Mouse (Mus musculus): ENCODE results near the gene Kcnk1.

The Kcnk1 gene

DNA sequence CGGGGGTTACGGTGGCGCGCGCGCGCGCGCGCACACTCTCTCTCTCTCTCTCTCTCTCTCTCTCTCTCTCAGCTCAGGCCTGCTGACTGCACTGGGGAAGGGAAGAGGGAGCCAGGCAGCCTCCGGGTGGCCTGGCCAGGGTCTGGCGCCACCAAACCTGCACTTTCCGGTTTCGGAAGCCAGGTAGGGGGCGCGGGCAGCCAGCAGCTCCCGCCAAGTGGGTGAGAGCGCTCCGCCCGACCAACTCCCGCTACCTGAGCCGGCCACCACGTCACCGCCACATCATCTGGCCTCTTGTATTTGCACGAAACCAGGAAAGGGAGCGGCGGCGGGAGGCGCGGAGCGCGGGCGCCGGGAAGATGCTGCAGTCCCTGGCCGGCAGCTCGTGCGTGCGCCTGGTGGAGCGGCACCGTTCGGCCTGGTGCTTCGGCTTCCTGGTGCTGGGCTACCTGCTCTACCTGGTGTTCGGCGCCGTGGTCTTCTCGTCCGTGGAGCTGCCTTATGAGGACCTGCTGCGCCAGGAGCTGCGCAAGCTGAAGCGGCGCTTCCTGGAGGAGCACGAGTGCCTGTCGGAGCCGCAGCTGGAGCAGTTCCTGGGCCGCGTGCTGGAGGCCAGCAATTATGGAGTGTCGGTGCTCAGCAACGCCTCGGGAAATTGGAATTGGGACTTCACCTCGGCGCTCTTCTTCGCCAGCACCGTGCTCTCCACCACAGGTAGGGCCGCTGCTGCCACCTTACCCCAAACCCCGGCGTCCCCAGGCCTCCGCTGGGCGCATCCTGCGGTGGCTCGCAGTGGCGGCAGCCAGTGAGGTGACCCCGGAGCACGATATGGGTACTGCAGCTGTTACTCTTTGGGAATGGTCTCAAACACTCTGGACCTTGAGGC is at the start of gene Kcnk1:
TSS of gene Kcnk1 (plus strand) at position 70 of the 886 bp plus-strand sequence.
- DNase-seq (ENCODE audit: low read depth, low spot score) = no peak

DNA sequence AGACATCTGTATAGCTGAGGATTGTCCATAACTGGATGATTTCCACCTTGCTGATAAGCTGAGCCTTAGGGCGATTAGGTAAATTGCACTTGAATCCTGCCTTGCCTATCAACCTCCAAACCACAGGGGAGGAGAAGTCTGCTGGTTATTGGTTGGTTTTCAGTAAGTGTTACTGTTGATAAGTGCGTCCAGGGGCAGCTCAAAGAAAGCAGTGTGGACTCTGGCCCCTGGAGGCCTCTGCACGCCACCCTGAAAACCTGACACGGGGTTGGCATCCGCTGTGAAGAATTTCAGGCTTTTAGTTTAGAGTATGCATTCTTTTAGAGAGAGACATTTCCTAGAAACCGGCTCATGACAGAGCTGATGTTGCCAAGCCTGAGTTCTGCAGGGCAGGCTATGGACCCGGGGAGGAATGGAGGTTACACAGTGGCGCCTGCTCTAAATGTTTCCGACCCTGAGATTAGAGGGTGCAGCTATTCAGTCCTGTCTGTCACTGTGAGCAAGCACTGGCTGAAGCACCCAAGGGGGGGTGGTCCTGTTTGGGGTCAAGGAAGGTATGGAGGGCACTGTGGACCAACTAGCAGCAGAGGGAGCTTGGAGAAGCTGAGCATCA is 46.2 kb upstream of the Kcnk1 start:
- DNase-seq (ENCODE audit: low read depth, low spot score) = no peak

DNA sequence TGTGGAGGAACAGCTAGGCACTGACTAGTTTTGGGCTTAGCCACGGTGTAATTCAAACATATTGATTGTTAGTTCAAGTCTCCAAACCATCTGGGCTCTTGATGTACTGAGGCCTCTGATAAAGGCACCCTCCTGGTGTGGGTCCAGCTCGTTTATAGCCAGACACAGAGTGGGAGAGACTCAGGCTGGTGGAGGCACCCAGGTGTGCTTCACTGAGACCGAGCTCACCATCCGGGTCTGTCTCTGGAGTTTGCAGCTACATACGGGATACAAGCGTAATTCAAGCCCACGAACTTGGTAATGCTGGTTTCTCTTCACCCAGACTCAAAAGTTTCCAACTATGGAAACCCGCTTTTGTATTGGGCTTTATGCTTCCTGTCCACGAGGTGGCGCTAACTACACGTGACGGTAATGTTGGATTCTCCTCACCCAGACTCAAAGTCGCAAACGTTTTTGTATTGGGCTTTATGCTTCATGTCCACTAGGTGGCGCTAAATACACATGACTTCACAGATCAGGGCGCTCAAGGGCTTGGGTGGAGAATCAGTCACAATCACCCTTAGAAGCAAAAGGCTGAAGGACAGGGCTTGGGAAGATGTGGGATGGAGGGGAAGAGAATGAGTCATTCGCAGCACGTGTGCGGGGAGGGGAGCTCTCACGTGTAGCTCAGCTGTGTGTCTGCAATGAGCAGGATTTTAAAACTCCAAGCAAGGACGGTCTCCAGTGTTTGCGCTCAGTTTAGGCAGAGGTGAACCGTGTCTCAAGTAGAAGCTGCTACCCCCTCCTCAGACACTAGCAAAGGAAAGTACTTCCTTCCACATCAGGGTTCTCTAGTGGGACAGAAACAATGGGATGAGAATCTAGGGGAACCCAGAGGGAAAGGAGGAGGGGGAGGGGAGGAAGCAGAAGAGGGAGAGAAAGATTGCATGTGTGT is 44.7 kb upstream of the Kcnk1 start:
- DNase-seq (ENCODE audit: low read depth, low spot score) = peak; percentile 89

DNA sequence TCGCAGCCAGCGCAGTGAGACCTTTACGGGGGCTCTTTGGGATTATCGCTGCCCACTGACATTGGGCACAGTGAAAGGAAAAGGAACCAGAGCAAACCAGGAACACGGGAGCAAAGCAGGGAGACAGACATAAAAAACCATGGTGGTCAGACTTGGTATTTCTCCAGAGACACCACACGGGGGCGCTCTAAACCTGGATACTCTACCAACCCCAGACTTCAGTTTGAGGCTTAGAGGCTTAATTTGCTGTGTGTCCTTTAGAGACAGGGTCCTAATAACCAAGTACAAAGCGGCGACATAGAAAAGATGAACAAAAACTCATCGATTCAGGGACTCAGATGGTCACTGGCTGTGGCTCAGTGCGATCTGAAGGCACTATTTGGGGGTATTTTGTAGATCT is 39.3 kb upstream of the Kcnk1 start:
- no peak for DNase-seq (ENCODE audit: low read depth, low spot score)

DNA sequence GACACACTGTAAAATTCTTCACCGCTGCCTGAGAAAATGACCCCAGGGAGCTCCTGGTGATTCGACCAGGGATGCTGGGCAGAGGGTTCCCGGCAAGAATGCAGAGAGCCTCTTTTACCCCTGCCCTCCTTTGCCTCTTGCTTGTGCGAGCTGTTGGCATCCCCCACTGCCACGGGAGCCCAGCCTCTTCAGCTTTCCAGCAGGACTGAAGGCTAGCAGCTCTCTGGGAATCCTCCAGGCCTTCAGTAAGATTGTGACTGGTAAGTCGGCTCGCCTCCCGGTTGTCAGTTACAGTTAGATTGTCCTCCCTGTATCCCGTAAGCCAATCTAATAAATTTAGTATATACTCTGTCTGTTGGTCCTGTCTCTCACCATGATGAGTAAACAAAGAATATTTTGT is 38.2 kb upstream of the Kcnk1 start:
- DNase-seq (ENCODE audit: low read depth, low spot score) = no peak

DNA sequence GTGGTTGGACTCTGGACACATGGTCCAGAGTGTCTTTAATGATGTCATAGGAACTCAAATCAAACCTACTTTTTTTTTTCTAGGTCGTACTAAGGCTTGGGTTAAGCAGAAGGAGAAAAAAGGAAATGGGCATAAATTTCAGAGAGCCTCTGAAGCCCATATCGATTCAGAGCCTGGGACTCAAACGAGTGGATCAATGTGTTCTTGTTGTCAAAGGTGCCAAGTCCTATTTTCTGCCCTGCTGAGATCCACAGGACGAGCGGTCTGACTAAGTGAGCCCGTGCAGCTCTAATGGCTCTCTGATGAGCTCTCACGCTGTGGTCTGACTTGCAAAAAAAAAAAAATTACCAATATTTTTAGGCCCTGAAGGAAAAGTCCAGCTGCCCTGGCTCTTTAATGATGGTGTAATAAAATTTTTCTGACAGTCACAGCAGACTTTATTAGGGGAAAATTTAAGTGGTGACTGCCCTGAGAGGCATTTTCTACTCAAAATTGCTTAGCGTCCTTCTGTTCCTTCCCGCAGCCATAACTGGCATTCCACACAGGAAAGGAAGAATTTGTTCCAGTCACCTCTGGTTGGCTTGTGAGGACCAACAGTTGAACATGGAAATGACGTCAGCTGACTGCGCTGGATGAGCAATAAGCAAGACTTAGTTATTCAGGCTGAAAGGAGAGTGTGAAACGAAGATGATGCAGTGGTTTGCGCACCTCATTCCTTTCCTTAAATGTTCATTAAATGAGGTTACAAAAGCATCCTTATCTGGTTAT is 37.6 kb upstream of the Kcnk1 start:
- no peak for DNase-seq (ENCODE audit: low read depth, low spot score)

DNA sequence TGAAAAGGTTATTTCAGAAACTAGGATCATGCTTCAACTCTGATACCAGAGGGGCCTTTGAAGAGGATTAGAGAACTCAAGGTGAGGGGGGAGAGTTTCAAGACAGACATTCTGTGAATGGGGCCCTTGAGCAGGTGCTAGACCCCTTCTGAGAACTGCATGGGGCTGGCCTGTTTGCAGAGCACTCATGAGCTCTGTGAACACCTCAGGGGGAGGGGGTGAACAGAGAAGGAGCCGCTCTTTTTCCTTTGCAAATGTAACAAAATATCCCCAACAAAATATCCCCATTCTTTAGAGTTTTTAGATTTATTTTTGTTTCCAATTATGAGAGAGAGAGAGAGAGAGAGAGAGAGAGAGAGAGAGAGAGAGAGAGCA is 37.0 kb upstream of the Kcnk1 start:
- no peak for DNase-seq (ENCODE audit: low read depth, low spot score)

DNA sequence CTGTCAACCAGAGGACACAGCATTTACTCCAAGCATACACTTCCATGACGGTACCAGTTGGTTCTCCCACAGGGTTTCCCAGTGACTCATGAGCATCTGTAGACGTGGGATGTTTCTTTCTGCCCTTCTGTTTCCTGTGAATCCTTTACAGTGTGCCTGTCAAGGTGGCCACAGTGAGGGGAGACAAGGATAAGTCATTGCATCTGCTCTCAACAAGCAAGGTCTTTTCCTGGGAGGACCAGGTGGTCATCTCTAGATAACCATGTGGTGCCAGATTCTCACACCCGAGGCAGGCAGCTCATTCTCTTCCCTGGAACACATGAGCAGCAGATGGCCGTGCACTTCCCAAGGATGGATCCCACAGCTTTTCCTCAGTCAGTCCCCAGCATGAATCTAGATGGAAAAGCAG is 35.6 kb upstream of the Kcnk1 start:
- no peak for DNase-seq (ENCODE audit: low read depth, low spot score)

DNA sequence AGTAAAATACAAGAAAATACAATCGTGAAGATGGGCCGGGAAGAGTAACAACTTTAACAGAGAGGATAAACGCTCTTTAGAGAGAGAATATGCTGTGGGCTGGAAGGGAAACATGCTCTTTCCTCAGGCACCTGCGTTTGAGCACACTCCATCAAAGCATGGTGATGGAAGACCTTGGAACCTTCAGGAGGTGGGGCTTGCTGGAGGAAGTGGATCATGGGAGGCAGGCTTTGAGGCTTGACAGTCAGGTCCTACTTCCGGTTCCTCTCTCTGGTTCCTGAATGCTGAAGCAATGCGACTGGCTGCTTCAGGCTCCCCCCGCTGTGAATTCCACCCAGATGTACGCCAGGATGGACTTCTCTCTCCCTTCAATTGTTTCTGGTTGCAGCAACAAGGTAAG is 34.9 kb upstream of the Kcnk1 start:
- DNase-seq (ENCODE audit: low read depth, low spot score) = no peak

GRCm38 (mm10) chr8:125961790-125962189 is 33.2 kb upstream of the Kcnk1 start:
- no peak for DNase-seq (ENCODE audit: low read depth, low spot score)

DNA sequence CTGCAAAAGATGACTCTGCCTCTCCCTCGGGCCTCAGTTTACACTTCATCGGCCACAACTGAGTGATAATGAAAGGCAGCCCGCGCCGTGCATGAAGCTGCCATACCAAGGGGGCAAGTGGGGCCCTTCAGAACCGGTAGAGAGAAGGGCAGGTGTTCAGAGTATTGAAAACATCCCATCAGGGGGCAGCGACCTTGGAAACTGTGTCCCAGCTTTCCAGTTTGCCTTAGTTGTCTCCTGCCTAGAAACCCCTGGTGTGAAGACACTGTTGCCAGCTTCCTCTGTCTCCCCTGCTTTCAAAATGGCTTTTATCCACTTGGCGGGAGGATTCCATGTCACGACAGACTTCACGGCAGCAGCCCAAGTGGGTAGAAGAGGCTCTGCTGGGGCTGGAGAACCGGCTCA is 31.2 kb upstream of the Kcnk1 start:
- no peak for DNase-seq (ENCODE audit: low read depth, low spot score)

- DNase-seq (ENCODE audit: low read depth, low spot score) = no peak
Measured at GRCm38 (mm10) chr8:125971336-125971735, 23.6 kb upstream of the Kcnk1 start.

- no peak for DNase-seq (ENCODE audit: low read depth, low spot score)
Measured at GRCm38 (mm10) chr8:125975981-125976380, 19.0 kb upstream of the Kcnk1 start.

DNA sequence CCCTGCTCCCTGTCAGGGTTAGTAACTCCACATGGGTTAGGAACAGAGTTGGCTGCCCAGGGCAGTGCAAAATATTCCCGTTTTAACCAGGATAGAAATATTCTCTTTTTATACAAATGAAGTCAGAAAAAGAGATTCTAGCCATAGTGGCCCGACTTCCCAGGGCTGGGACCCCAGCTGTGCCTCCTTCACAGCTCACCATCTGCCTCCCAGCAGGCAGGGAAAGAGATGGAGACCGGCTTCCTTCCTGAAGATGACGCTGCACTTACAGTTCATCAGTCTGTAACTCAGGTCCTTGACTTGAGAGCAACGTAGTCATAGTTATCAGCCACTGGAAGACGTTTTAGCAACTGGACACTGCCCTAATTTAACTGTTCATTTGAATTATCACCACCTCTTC is 14.1 kb upstream of the Kcnk1 start:
- no peak for DNase-seq (ENCODE audit: low read depth, low spot score)

DNA sequence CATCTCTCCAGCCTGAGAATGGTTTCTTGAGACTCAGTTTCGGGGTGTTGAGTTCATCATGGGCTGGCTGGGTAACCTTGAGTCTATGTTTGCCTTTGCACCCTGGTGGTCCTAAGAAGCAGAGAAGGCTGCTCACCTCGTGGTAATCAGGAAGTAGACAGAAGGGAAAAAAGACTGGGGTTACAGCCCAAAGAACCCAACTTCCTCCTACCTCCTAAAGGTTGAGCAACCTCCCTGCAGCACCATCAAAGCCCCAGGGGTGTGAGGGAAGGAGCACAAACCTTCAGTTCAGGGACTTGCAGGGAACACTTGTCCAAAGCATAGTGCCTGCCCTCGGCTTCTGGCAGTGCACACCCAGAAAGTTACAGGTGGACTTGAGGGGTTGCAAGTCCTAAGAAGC is 11.5 kb upstream of the Kcnk1 start:
- DNase-seq (ENCODE audit: low read depth, low spot score) = no peak

- no peak for DNase-seq (ENCODE audit: low read depth, low spot score)
Measured at GRCm38 (mm10) chr8:125984140-125984539, 10.8 kb upstream of the Kcnk1 start.

DNA sequence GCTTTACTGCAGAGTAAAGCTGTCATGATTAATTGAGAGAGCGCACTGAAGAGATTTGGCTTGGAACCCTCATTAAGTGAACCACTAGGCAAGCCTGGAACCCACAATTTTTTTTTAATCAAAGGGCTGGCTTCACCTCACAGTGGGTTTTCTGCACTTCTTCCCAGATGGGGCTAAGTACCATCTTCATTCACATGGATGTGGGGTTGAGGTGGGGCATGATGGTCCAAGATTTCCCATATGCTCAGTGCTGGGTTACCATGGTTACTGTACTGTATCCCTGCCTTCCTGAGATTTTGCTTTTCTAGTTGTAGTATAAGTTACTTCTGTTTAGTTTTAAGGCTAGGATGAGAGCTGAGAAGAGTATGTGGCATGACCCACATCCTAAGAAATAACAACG is 9.6 kb upstream of the Kcnk1 start:
- no peak for DNase-seq (ENCODE audit: low read depth, low spot score)

GRCm38 (mm10) chr8:125986999-125987589 is 7.9 kb upstream of the Kcnk1 start:
- DNase-seq (ENCODE audit: low read depth, low spot score) = no peak

- no peak for DNase-seq (ENCODE audit: low read depth, low spot score)
Measured at GRCm38 (mm10) chr8:125987996-125988395, 7.0 kb upstream of the Kcnk1 start.

DNA sequence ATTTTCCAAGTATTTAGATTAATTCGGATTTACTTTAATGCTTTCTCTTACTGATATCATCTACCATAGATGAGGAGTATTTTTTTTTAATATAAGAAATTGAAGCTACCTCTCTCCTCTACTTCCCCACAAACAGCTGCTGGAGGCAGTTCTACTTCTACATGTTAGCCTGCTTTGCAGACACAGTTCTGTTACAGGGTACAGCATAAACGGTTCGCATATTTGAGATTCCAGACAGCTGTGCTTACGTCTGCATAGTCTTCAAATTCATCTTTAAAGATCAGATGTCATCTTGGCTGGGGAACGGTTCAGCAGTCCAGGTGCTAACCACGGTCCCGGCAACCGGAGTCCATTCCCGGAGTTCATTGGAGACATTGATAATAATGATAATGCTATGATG is 1.3 kb upstream of the Kcnk1 start:
- DNase-seq (ENCODE audit: low read depth, low spot score) = no peak

All from skeletal muscle tissue, adult 2 months (tissue).